Mouse (Mus musculus): ENCODE measurements at regions not wholly inside any gene's neighbourhood (a gene's known extent, or its start where the extent isn't known, plus 50 kb on each side); places are given as distances from the start of the nearest gene placed in this dataset.

- Histone ChIP-seq H3K9ac (no peak overlapping the region), H3K4me3 (no peak overlapping the region), H3K36me3 (no peaks in the 10 kb centered on the region), H3K4me1 (no peaks in the 10 kb centered on the region), H3K9me3 (no peaks in the 10 kb centered on the region), H3K27ac (no peak overlapping the region), H3K27me3 (no peaks in the 10 kb centered on the region), H3K4me2 (replicated peaks) (no peak overlapping the region)
- 76% methylated on average over 8 of the region's 8 CpGs for WGBS
- no peak for ATAC-seq (ENCODE audit: insufficient number of reproducible peaks, insufficient read depth, low FRiP score, low TSS enrichment)
These were observed 225.6 kb downstream of the Ppp4r2 start for GRCm38 (mm10) chr6:101059058-101059457.

GRCm38 (mm10) chr6:101062186-101062585 lies 228.8 kb downstream of the Ppp4r2 start:
- no peak overlapping the region for H3K4me2 ChIP-seq (replicated peaks)
- no peak for ATAC-seq (ENCODE audit: insufficient number of reproducible peaks, insufficient read depth, low FRiP score, low TSS enrichment)
- H3K27me3 ChIP-seq, result no peaks in the 10 kb centered on the region
- H3K9me3 ChIP-seq, result no peaks in the 10 kb centered on the region
- no peak overlapping the region for H3K9ac ChIP-seq
- H3K4me1 ChIP-seq, result no peaks in the 10 kb centered on the region
- H3K36me3 ChIP-seq, result no peaks in the 10 kb centered on the region
- no peak overlapping the region for H3K27ac ChIP-seq
- 93% methylated on average over 14 of the region's 14 CpGs for WGBS
- no peak overlapping the region for H3K4me3 ChIP-seq

GRCm38 (mm10) chr6:101075753-101076516 lies 242.5 kb downstream of the Ppp4r2 start:
- no peak for ATAC-seq (ENCODE audit: insufficient number of reproducible peaks, insufficient read depth, low FRiP score, low TSS enrichment)
- no peak overlapping the region for H3K27ac ChIP-seq
- H3K27me3 ChIP-seq, result no peaks in the 10 kb centered on the region
- WGBS, result 68% methylated on average over 8 of the region's 8 CpGs
- H3K9ac ChIP-seq, result no peak overlapping the region
- no peaks in the 10 kb centered on the region for H3K36me3 ChIP-seq
- no peak overlapping the region for H3K4me3 ChIP-seq
- no peaks in the 10 kb centered on the region for H3K9me3 ChIP-seq
- H3K4me1 ChIP-seq, result no peaks in the 10 kb centered on the region
- no peak overlapping the region for H3K4me2 ChIP-seq (replicated peaks)

GRCm38 (mm10) chr6:101078294-101078693 lies 244.9 kb downstream of the Ppp4r2 start:
- Histone ChIP-seq H3K9ac (no peak overlapping the region), H3K4me2 (replicated peaks) (no peak overlapping the region), H3K4me1 (no peaks in the 10 kb centered on the region), H3K4me3 (no peak overlapping the region), H3K36me3 (no peaks in the 10 kb centered on the region), H3K9me3 (no peaks in the 10 kb centered on the region), H3K27me3 (no peaks in the 10 kb centered on the region), H3K27ac (no peak overlapping the region)
- 89% methylated on average over 5 of the region's 5 CpGs for WGBS
- no peak for ATAC-seq (ENCODE audit: insufficient number of reproducible peaks, insufficient read depth, low FRiP score, low TSS enrichment)

DNA sequence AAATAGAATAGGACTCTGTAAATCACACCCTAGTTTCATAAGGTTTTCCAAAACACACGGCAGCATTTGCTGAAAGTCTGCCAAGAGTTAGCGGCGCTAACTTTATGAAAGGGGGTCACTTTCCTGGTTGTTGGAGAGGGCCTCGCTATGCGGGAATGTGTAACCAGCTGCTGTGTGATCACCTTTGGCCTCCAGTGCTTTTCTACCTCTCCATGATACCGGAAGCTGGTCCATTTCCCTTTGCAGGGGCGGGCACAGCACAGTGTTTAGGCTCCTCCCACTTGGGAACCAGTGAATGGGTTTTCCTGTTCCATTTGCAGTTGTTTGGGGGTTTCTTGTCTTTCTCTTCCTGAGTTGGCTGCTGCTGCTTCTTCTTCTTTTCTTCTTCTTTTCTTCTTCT lies 250.3 kb downstream of the Ppp4r2 start:
- no peak overlapping the region for H3K4me2 ChIP-seq (replicated peaks)
- 59% methylated on average over 7 of the region's 7 CpGs for WGBS

DNA sequence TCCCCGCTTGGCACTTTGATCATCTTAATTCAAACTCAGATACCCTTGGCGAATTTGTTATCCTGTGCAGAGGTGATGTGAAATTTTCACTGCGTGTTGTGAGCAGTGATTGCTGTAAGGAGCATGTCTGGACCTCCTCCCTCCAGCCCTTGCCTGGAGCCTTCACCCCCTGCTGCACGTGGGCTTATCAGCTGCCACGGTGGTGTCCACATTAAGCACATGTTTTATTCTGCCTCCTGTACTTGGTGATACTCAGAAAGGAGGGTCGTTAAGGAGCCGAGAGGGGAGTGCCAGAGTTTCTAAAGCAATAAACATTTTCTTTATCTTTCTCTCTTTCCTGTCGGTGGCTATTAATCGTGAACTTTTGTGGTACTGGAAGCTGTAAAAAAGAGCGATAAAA lies 258.8 kb downstream of the Ppp4r2 start:
- no peaks in the 10 kb centered on the region for H3K9me3 ChIP-seq
- no peaks in the 10 kb centered on the region for H3K4me1 ChIP-seq
- no peak overlapping the region for H3K9ac ChIP-seq
- H3K36me3 ChIP-seq, result no peaks in the 10 kb centered on the region
- 43% methylated on average over 10 of the region's 10 CpGs for WGBS
- H3K4me2 ChIP-seq (replicated peaks), result no peak overlapping the region
- no peak for ATAC-seq (ENCODE audit: insufficient number of reproducible peaks, insufficient read depth, low FRiP score, low TSS enrichment)
- no peaks in the 10 kb centered on the region for H3K27me3 ChIP-seq
- no peak overlapping the region for H3K4me3 ChIP-seq
- no peak overlapping the region for H3K27ac ChIP-seq

More for the DNA sequence above, 250.3 kb downstream of the Ppp4r2 start:
- Histone ChIP-seq H3K9ac (no peak overlapping the region), H3K4me1 (no peaks in the 10 kb centered on the region), H3K36me3 (no peaks in the 10 kb centered on the region), H3K27ac (no peak overlapping the region), H3K27me3 (no peaks in the 10 kb centered on the region), H3K4me3 (no peak overlapping the region), H3K9me3 (no peaks in the 10 kb centered on the region)
- no peak for ATAC-seq (ENCODE audit: insufficient number of reproducible peaks, insufficient read depth, low FRiP score, low TSS enrichment)

Data from embryonic facial prominence, embryonic 12.5 days (tissue).